Mouse (Mus musculus) left cerebral cortex, postnatal 25 days (tissue): ENCODE measurements around the gene Bloc1s6. TPM values are rescaled to one million over a fixed set of nuclear protein-coding genes. Genes with fewer than 3 reads are reported as not detected.

Source experiments
- DNase-seq, 2 experiments: peaks; one replicate each; pipeline ENCODE4 v3.0.0; 2022; ENCODE audit warnings: low spot score in 2 of 2, mixed read lengths in 1 of 2
- intact Hi-C: fragments of 180-260 bp; cut with DNase I; formaldehyde crosslinking; loops from one replicate; pipeline ENCODE4 v1.15.1; 2025
- total RNA-seq, 2 experiments: library from RNA; stranded (reverse); gene quantifications; 2 replicates each; pipeline ENCODE4 v1.2.3; 2021

The Bloc1s6 gene
- total RNA-seq, 2 experiments from 2014 or later = 26.1 to 35.3 TPM

- DNase-seq = no peak
- intact Hi-C loops = loop anchor here (5.0 to 10.0 kb wide), 2 partner anchors 125 to 187 kb away; partner anchors contain the start of gene AA467197
Observed at GRCm38 (mm10) chr2:122759791-122760190, 21.5 kb downstream of the Bloc1s6 start.

GRCm38 (mm10) chr2:122762991-122763390 is 24.7 kb downstream of the Bloc1s6 start:
- intact Hi-C loops = no loop called here

DNA sequence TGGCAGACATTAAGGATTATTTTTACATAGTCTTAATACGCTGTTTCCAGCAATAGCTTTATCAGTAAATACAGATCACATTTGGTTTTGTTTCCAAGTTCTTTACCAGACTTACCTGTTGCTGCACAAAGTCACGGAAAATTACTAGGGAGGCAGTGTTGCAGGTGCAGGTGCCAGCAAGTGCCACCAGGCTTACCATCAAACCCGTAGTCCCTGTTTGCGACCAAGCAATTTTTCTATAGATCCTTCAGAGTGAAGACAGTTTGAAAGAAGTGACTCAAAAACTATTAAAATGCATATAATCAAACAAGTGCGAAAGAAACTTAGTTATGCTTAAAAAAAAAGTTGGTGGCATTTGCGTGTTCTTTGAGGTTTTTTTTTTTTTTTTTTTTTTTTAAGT is 26.2 kb downstream of the Bloc1s6 start:
- no peak for DNase-seq
- intact Hi-C loops = no loop called here

More at GRCm38 (mm10) chr2:122762991-122763390, 24.7 kb downstream of the Bloc1s6 start:
- DNase-seq = no peak

DNA sequence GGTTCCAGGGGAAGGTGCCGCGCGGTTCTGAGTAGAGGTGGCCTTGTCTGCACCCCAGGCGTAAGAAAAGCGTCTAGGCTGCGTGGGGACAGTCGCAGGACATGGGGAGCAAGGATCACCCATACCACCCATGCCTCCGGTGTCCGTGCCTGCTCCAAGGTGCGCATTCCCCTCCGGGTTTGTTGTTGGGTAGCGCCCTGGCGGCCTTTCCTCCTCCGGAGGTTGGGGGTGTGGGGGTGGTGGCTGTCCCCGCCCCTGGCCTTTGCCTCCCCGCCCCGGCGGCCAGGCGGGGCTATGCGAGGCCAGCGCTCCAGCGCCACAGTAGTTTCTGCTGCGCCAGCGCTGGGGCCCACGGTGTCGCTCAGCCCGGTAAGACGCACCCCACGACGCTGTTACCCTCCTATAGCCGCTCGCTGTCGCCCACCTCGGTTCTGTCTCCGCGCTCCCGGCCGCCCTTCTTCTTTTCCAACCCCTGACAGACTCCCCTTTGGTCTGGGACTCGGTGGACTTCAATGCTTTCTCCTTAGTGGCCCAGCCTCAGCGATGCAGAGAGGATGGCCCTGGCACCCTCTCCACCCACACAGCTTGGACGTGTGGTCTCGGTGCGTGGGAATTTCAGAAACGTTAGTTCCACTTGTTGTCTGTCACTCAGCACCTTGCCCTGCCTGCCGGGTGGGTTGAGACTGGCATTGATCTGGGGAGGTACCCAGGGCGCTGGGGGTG is 26.9 kb downstream of the Bloc1s6 start, which contains the start of gene Sqor:
TSS of gene Sqor (plus strand) at position 167 of the 723 bp plus-strand sequence.
- peak; percentile 20 to 26 for DNase-seq
- intact Hi-C loops = no loop called here

- DNase-seq = no peak
- intact Hi-C loops = no loop called here
Observed at GRCm38 (mm10) chr2:122765794-122766145, 27.5 kb downstream of the Bloc1s6 start.

- intact Hi-C loops = no loop called here
- no peak for DNase-seq
Observed at GRCm38 (mm10) chr2:122771002-122771401, 32.7 kb downstream of the Bloc1s6 start.

- no peak for DNase-seq
- intact Hi-C loops = no loop called here
Observed at GRCm38 (mm10) chr2:122772899-122773298, 34.6 kb downstream of the Bloc1s6 start.

- intact Hi-C loops = no loop called here
- DNase-seq = no peak
Observed at GRCm38 (mm10) chr2:122775491-122775890, 37.2 kb downstream of the Bloc1s6 start.

GRCm38 (mm10) chr2:122776823-122777222 is 38.5 kb downstream of the Bloc1s6 start:
- DNase-seq = peak in 1 of 2 experiments; percentile 9
- intact Hi-C loops = no loop called here

- no peak for DNase-seq
- intact Hi-C loops = no loop called here
Observed at GRCm38 (mm10) chr2:122779967-122780366, 41.7 kb downstream of the Bloc1s6 start.

GRCm38 (mm10) chr2:122780447-122780846 is 42.1 kb downstream of the Bloc1s6 start:
- DNase-seq = no peak
- intact Hi-C loops = no loop called here

DNA sequence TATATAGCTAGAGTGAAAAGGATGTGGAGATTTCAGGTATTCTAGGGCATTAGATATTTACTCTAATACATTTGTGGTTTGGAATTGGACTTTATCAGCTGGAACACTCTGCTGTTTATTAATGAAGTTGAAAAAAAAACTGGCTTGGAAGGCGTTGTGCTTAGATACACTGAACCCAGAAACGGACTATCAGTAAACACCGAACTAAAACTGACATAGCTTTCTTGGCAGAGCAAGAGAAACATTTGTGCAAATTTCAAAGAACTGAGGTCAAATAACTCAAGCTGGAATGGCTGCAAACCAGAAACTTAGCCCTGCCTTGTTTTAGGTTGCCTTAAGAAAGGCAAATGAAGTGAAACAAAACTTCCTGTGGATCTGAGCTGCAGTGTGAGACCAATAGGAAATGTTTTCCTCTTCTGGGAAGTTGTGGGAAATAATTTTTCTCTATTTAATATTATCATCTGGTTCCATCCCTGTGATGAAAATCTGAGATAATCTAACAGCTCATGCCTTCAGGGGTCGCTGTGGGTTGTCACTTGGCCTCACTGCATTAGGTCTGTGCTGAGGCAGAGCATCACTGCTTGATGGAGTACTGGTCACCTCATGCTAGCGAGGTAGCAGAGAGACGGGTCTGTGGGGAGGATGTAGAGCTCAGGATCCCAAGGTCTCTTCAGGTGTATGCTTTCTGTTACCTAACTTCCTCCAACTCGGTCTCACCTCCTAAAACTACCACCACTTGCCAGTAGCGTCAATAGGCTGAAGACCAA is 43.5 kb downstream of the Bloc1s6 start:
- intact Hi-C loops = no loop called here
- DNase-seq = no peak

DNA sequence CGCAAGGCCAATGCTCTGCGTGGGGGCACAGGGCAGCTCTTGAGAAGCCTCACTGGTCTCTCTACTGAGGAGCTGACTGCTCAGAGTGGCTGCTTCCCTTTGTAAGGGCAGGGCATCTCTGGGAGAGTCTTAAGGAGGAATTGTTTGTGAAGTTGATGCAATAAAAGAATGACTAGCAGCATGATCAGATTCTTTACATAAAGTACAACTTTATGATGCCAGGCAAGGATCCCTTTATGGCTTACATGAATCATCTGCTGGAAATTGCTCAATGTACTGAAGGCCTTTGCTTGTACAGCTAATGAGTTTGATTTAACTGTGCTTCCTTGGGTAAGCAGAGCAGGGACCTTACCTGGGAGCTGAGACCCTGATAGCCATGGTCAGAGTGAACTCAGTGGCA is 45.4 kb downstream of the Bloc1s6 start:
- no peak for DNase-seq
- intact Hi-C loops = no loop called here

- intact Hi-C loops = no loop called here
- no peak for DNase-seq
Observed at GRCm38 (mm10) chr2:122784701-122785100, 46.4 kb downstream of the Bloc1s6 start.

GRCm38 (mm10) chr2:122786167-122786566 is 47.9 kb downstream of the Bloc1s6 start:
- no peak for DNase-seq
- intact Hi-C loops = no loop called here

GRCm38 (mm10) chr2:122789311-122789710 is 51.0 kb downstream of the Bloc1s6 start:
- intact Hi-C loops = no loop called here
- no peak for DNase-seq

- intact Hi-C loops = no loop called here
- DNase-seq = no peak
Observed at GRCm38 (mm10) chr2:122789730-122790129, 51.4 kb downstream of the Bloc1s6 start.
